Mouse (Mus musculus): ENCODE results near the gene Ano8.

Gene Ano8

DNA sequence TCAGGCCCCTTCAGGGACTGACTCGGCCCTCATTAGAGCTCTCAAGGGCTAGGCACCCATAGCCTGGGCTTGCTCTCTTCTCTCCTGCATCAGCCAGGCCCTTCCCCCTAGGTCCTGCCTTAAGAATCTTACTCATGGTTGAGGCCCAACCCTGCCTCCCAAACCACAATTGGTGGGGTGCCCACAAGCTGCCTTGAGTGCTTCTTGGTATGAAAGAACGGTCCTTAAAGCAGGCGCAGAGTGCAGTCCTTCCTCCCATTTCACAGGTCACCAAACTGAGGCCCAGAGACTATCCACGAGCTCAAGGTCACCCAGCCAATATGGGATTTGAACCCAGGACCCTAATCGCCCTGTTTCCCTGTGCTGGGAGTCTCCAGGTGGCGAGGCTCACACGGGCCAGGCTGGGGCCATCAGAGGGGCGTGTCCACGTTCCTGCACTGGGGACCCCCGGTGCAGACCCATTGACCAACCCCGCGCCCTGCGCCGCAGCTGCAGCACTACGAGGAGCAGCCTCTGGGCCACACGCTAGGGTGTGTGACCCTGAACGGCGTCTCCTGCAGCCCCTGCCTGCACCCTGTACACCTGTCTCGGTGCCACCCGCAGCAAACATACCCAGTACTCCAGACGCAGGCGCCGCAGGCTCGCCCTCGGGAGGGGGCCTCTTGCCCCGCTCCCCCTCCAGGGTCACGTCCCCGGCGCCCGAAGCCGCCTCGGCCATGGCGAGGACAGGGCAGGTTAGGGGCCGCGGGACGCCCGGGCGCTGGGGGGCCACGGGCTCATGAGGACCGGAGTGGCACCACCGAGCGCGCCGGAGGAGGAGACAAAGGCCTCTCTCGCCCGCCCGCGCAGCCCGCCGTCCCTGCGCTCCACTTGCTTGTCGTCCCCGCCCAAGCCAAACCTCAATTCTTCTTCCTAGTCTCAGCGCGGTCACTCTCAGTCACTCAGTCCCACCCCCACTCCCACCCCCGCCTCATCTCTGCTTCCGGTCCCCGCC is at the start of gene Ano8:
Gene Ano8, minus strand, starts transcription at position 822 of the 994 bp plus-strand sequence.
- peak; percentile 87 for DNase-seq

- DNase-seq: no peak
These were observed 48.6 kb upstream of the Ano8 start for GRCm38 (mm10) chr8:71534263-71534810.

GRCm38 (mm10) chr8:71530735-71531467 is 45.1 kb upstream of the Ano8 start:
- peak; percentile 55 for DNase-seq

- peak; percentile 66 for DNase-seq
These were observed 42.8 kb upstream of the Ano8 start for GRCm38 (mm10) chr8:71528362-71529073.

DNA sequence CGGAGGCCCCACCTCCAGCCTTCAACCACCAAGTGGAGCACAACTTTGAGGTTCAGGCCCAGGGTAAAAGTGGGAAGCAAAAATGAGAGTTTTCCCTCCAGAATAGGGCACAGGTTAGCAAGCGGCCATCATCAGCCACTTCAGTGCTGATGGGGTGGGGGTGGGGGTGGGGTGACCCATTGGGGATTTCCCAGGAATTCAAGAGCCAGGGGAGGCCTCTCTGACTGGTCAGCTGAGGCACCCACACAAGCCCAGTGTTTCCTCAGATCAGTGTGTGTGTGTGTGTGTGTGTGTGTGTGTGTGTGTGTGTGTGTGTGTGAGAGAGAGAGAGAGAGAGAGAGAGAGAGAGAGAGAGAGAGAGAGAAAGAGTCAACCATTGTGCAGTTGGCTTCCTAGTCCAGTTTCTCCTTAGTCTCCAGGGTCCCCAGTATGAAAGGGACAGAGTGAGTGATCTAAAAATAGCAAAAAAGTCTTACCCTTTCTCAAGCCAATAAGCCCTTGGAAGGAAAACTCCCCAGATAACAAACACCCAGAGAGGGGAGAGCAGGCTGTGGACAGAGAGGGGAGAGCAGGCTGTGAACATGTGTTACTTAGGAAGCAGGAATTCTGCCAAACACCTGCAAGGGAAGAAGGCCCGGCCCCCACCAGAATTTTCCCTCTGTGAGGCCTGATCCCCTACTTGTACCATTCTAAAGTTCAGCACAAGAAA is 41.6 kb upstream of the Ano8 start:
- no peak for DNase-seq

DNA sequence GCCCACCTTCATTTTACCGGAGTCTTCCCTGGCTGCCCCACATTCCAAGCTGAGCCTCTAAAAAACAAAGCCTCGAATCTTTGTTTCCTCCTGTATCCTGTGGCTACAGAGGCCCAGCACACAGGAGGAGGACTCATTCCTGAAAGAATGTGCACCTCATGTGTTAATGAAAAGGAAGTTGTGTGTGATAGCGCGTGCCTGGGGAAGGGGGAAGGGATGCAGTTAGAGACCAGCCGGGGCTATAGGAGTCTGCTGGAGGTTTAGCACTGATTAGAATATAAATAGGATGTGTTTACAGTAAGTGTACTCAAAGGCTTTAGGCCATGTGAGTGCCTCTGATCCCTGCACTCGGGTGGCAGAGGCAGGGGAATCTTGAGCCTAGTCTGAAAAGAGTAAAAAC is 40.5 kb upstream of the Ano8 start:
- no peak for DNase-seq

GRCm38 (mm10) chr8:71525226-71526050 is 39.7 kb upstream of the Ano8 start, which contains the start of gene Ccdc194:
Ccdc194 (minus strand) TSS chr8:71525711.
- no peak for DNase-seq

- peak; percentile 98 for DNase-seq
These were observed 35.9 kb upstream of the Ano8 start for GRCm38 (mm10) chr8:71521634-71522033.

DNA sequence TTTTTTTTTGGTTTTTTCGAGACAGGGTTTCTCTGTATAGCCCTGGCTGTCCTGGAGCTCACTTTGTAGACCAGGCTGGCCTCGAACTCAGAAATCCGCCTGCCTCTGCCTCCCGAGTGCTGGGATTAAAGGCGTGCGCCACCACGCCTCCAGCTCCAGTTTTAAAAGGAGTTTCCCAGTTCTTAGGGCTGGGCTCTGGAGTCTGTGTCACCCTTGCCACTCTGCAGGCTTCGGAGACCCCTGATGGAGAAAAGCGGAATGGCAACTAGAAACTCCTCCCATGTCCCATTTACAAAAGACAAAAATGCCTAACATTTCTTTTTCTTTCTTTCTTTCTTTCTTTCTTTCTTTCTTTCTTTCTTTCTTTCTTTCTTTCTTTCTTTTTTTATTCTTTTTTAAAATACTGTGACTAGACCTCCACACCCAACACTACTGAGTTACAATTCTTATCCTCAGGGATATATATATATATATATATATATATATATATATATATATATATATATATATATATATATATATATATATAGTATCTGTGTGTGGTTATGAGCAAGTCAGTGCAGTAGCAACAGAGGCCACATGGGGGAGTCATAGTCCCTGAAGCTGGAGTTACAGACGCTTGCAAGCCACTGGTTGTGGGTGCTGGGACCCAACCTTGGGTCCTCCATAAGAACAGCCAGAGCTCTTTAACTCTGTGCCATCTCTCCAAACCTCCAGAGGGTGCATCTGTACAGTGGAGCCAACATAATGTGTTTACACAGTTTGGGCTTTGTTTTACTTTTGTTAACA is 33.5 kb upstream of the Ano8 start:
- DNase-seq: peak; percentile 77

- no peak for DNase-seq
These were observed 31.0 kb upstream of the Ano8 start for GRCm38 (mm10) chr8:71516786-71517185.

DNA sequence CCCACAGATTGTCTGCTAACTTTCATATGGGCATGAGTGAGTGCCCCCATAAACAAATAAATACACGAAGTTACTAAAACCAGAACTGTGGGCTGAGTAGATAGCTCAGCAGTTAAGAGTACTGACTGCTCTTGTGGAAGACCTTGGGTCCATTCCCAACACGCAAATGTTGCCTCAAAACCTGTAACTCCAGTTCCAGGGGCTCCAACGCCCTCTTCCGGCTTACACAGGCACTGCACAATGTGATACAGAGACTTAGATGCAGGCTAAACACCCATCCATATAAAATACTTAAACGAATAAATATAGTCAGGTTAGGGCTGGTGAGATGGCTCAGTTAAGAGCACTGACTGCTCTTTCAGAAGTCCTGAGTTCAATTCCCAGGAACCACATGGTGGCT is 29.3 kb upstream of the Ano8 start:
- DNase-seq: no peak

DNA sequence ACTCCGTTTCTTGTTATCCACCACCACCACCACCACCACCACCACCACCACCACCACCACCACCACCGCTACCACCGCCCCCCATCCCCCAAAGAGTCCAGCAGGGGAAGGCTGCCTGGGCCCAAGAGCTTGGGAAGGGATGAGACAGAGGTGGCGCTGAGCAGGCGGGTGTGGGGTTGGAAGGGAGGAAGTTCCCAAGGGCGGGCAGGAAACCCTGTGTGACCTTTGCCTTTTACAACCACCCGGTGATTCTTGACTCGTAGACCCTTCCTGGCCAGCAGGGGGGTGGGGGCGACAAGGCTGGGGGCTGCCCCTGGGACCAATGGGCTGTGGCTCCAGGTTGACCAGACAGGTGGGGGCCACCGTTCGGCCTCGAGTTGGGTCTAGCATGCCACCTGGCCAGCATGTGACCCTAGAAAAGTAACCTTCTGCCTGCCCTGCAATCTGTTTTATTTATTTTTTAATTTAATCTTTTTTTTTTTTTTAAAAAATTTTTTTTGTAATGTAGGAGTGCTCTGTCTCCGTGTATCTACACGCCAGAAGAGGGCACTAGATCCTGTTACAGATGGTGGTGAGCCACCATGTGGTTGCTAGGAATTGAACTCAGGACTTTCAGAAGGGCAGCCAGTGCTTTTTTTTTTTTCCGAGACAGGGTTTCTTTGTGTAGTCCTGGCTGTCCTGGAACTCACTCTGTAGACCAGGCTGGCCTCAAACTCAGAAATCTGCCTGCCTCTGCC is 27.4 kb upstream of the Ano8 start:
- DNase-seq: no peak

GRCm38 (mm10) chr8:71511644-71512043 is 25.9 kb upstream of the Ano8 start, which contains the start of gene Plvap:
Plvap (minus strand) TSS chr8:71511752.
- no peak for DNase-seq

GRCm38 (mm10) chr8:71509316-71509715 is 23.6 kb upstream of the Ano8 start:
- no peak for DNase-seq

DNA sequence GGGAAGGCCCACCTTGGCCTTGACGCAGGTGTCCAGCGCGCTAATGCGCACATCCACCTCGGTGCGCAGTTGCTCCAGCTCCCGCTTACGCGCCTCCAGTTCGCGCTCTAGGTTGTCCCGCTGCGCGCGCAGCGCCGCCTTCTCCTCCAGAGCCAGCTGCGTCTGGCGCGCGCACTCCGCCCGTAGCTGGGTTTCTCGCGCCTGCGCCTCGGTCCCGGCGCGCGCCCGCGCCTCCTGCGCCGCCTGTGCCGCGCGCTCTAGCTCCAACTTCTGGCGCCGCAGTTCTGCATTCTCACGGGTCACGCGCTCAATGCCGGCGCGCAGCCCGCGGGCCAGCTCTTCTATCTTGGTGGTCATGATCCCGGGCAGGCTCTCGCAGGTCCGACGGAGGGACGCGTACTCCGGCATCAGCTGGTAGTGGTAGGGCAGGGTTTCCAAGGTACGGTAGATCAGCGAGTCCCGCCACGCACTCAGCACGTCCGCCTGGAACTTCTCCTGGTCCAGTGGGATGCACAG is 21.9 kb upstream of the Ano8 start:
- DNase-seq: peak; percentile 86

- DNase-seq: no peak
These were observed 20.2 kb upstream of the Ano8 start for GRCm38 (mm10) chr8:71505979-71506378.

- DNase-seq: no peak
These were observed 19.6 kb upstream of the Ano8 start for GRCm38 (mm10) chr8:71505326-71505725.

DNA sequence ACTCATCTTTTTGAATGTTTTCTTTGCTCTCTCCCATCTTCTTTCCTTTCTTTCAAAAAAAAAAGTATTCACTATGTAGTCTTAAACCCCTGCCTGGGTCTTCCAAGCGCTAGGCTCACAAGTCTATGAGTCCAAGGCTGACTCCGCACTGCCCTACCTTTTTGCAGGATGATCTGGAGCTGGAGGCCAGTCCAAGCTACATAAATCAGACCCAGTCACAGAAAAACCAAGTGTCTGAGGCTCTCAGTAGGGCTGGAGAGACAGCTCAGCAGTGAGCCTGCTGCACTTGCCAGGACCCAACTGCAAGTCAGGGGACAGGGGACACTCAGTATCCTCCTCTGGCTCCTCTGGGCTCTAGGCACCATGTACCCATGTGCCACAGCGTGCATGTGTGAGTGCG is 18.6 kb upstream of the Ano8 start:
- no peak for DNase-seq
